Mouse (Mus musculus) central nervous system, embryonic 18 days (tissue): ENCODE measurements around the gene Prg2. TPM values are rescaled to one million over a fixed set of nuclear protein-coding genes. Genes with fewer than 3 reads are reported as not detected.

ENCODE experiments used
- polyA plus RNA-seq: library from polyadenylated mRNA; depleted of rRNA; stranded (reverse); fragments of >200 nt; gene quantifications from 2 replicates; pipeline ENCODE4 v1.2.3, GENCODE M21; 2012; rRNA removed

The Prg2 gene
- not detected in 2 replicates for polyA plus RNA-seq

GRCm38 (mm10) chr2:84980188-84980587 lies at the start of gene Prg2:
Gene Prg2 (plus strand): TSS chr2:84980461.

GRCm38 (mm10) chr2:84936474-84937429 lies 43.5 kb upstream of the Prg2 start, which contains the start of gene Slc43a3:
Gene Slc43a3 (plus strand): TSS chr2:84936579.

GRCm38 (mm10) chr2:84987930-84988329 lies 7.7 kb downstream of the Prg2 start, which contains the start of gene Prg3:
Gene Prg3 (plus strand): TSS chr2:84988215.

Other genes with a start within 250 kb of the Prg2 start
- 45.5 and 46.4 TPM in 2 replicates for gene Ypel4, start 246.4 kb upstream of the Prg2 start, polyA plus RNA-seq
- 4.9 and 6.1 TPM in 2 replicates for gene Gm19426, start 236.8 kb upstream of the Prg2 start, polyA plus RNA-seq
- gene Serping1, start 205.0 kb upstream of the Prg2 start, polyA plus RNA-seq, result 14.7 and 19.9 TPM in 2 replicates
- gene Ube2l6, start 181.6 kb upstream of the Prg2 start, polyA plus RNA-seq, result 11.0 and 12.9 TPM in 2 replicates
- 1.5 TPM in 1 of 2 replicates, not detected in the other for gene Smtnl1, start 157.8 kb upstream of the Prg2 start, polyA plus RNA-seq
- 108 and 122 TPM in 2 replicates for gene Timm10, start 153.5 kb upstream of the Prg2 start, polyA plus RNA-seq
- gene Slc43a1, start 141.6 kb upstream of the Prg2 start, polyA plus RNA-seq, result 1.5 and 1.6 TPM in 2 replicates
- 24.1 and 28.7 TPM in 2 replicates for gene Rtn4rl2, start 93.8 kb upstream of the Prg2 start, polyA plus RNA-seq
- gene Slc43a3, start 43.9 kb upstream of the Prg2 start, polyA plus RNA-seq, result 8.2 and 11.9 TPM in 2 replicates
- not detected in 2 replicates for gene Prg3, start 7.8 kb downstream of the Prg2 start, polyA plus RNA-seq
- gene Ssrp1, start 56.8 kb downstream of the Prg2 start, polyA plus RNA-seq, result 170 and 182 TPM in 2 replicates
- 1.2 and 7.3 TPM in 2 replicates for gene P2rx3, start 57.0 kb downstream of the Prg2 start, polyA plus RNA-seq
- gene Tnks1bp1, start 67.6 kb downstream of the Prg2 start, polyA plus RNA-seq, result 32.7 and 35.2 TPM in 2 replicates
- 13.4 and 13.9 TPM in 2 replicates for gene Aplnr, start 155.8 kb downstream of the Prg2 start, polyA plus RNA-seq
- 30.6 and 31.7 TPM in 2 replicates for gene Lrrc55, start 216.7 kb downstream of the Prg2 start, polyA plus RNA-seq